Mouse (Mus musculus) embryonic facial prominence, embryonic 11.5 days (tissue): ENCODE results near the gene Rbms1. TPM values are rescaled to one million over a fixed set of nuclear protein-coding genes. Genes with fewer than 3 reads are reported as not detected.
A peak's percentile ranks its signal among the peaks of the same experiment; 100 is the strongest.

Source experiments
- ATAC-seq: fragments of 200-750 bp; cut with Nextera tagmentation; replicated peaks from 2 replicates; pipeline ENCODE4 v1.8.0; 2017; ENCODE audit warnings: low read depth; ENCODE audit not compliant: insufficient number of reproducible peaks, low FRiP score, low TSS enrichment
- DNase-seq: peaks from one replicate; pipeline ENCODE4 v3.0.0-alpha.2; 2015; ENCODE audit warnings: low spot score
- H3K27ac ChIP-seq: fragments of 300-500 bp; sonication (generic); replicated peaks from 2 replicates; pipeline ENCODE4 v1.5.1; 2014; ENCODE audit warnings: mild to moderate bottlenecking, low read depth, low read length, control low read depth
- H3K27me3 ChIP-seq: fragments of 300-500 bp; sonication (generic); 2 replicates; pipeline ENCODE4 v1.6.1; 2014; ENCODE audit warnings: mild to moderate bottlenecking, low read length, moderate library complexity, mixed read lengths; ENCODE audit not compliant: control insufficient read depth, insufficient read depth
- H3K36me3 ChIP-seq: fragments of 300-500 bp; sonication (generic); replicated peaks from 2 replicates; pipeline ENCODE4 v1.6.1; 2014; ENCODE audit warnings: low read depth, mild to moderate bottlenecking, low read length, moderate library complexity, mixed read lengths; ENCODE audit not compliant: control insufficient read depth, insufficient read depth
- H3K4me1 ChIP-seq: fragments of 300-500 bp; sonication (generic); 2 replicates; pipeline ENCODE4 v1.6.1; 2014; ENCODE audit warnings: low read length, mixed read lengths; ENCODE audit not compliant: control insufficient read depth, insufficient read depth
- H3K4me2 ChIP-seq: fragments of 300-500 bp; sonication (generic); 2 replicates; pipeline ENCODE4 v1.6.1; 2014; ENCODE audit warnings: low read depth, mild to moderate bottlenecking, control low read depth, low read length, moderate library complexity
- H3K4me3 ChIP-seq: fragments of 300-500 bp; sonication (generic); 2 replicates; pipeline ENCODE4 v1.5.1; 2014; ENCODE audit warnings: low read depth, low read length, control low read depth
- H3K9ac ChIP-seq: fragments of 300-500 bp; sonication (generic); replicated peaks from 2 replicates; pipeline ENCODE4 v1.6.1; 2014; ENCODE audit warnings: mild to moderate bottlenecking, control low read depth, low read length
- H3K9me3 ChIP-seq: fragments of 300-500 bp; sonication (generic); replicated peaks from 2 replicates; pipeline ENCODE4 v1.6.1; 2016; ENCODE audit warnings: mild to moderate bottlenecking, low read length, inconsistent platforms, mixed read lengths; ENCODE audit not compliant: control insufficient read depth
- WGBS: fragments of 180-500 bp; shearing (Covaris S2); extraction: QIAGEN DNeasy Blood & Tissue Kit; methylation state at CpG from one replicate; pipeline ENCODE4 v1.1.7; 2014; 5-methylcytosine and 5-hydroxymethylcytosine counted together
- polyA plus RNA-seq: library from polyadenylated mRNA; unstranded; fragments of >200 nt; fragmentation: Nextera tagmentation; extraction: Ambion mirVana; gene quantifications from 2 replicates; pipeline ENCODE4 v1.2.1, GENCODE M21; 2014

Gene Rbms1
- polyA plus RNA-seq, 1 experiment from 2014 or later = 103 TPM

DNA sequence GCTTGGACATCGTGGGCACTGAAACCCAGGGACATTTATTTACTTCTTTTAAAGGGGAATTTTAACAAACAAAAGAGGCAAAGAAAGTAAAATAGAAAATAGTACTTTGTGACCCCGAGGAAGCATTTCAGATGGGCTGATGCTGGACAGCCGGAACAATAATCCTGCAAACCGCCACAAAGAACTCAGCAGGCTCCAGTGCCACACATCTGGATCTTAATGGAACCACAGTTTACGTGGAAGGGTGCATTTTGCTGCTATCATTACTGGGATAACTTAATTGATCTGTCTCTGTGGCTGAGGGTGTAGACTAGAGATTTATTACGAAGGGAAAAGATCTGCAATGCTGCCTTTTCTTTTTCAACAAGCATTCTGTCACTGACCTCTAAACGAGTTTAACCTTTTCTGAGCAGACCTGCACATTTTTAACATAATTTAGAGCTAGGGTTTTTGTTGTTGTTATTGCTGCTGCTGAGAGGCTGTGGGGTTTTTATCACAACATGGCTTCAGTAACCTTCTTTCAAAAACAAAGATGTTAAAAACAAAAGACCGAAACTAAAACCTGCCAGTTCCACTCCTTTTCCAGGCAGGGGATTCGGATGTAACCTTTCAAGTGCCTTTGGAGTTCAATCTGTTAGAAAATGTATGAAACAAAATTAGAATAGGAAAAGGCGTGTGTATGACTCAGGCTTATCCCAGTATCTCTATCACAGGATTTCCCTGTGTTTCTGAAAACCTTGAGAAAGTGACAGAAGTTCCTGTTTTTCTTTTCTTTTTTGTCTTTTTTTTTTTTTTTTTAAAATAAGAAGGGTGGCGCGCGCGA, 82.8 kb downstream of the Rbms1 start:
- Histone ChIP-seq H3K9me3 (no peaks in the 10 kb centered on the region), H3K36me3 (no peaks in the 10 kb centered on the region), H3K4me3 (peak overlapping the region; percentile 93), H3K27me3 (no peaks in the 10 kb centered on the region), H3K9ac (peak overlapping the region; percentile 98), H3K27ac (0 out of 2 replicates have a peak overlapping the region, but pooled peaks have one; percentile 82), H3K4me2 (peak overlapping the region; percentile 83), H3K4me1 (peaks cover 10% of the 10 kb centered on the region)
- ATAC-seq (no peak), DNase-seq (no peak)
- 2% methylated on average over 14 of the region's 14 CpGs for WGBS

DNA sequence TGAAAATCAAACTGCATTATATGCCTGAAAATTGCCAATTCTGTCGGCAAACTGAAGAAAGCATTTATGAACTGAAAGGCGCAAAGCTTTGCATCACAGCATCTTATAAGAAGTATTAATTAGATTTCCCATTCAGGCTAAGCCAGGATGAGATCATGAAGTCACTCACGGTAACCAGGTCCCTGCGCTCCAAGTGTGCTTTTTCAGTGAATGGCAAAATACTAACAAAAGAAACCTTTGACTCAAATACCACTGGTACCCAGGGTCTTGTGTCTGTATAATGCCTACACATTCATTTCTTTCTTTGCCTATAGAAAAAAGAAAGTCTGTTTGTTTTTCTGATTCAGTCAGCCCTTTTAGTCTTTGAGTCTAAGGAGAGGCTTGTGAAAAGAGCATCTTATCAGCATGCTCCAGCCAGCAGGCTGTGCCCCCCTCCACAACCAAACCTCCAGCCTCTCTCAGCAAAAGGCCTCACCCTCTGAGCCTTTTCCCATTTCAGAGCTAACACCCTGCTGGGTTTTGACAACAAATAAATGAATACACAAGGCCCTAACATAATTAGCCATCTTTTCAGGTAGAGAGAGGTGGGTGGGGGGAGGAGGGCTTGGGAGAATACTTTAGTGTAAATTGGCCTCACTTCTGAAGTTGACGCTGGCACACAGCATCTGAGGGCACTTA, 83.7 kb downstream of the Rbms1 start:
- Histone ChIP-seq H3K9ac (no peak overlapping the region; the same call in 1 of the 2 replicates), H3K4me1 (peaks cover 10% of the 10 kb centered on the region), H3K9me3 (no peaks in the 10 kb centered on the region), H3K27me3 (no peaks in the 10 kb centered on the region), H3K4me2 (peak overlapping the region; percentile 83; the same call in 1 of the 2 replicates), H3K36me3 (no peaks in the 10 kb centered on the region), H3K4me3 (peak overlapping the region; percentile 93), H3K27ac (no peak overlapping the region)
- ATAC-seq (no peak), DNase-seq (peak; percentile 35)
- 44% methylated on average over 5 of the region's 5 CpGs for WGBS

GRCm38 (mm10) chr2:60877543-60878386, 85.2 kb downstream of the Rbms1 start:
- H3K4me3 ChIP-seq = no peak overlapping the region
- no peak overlapping the region for H3K4me2 ChIP-seq
- no peak overlapping the region for H3K9ac ChIP-seq
- no peak overlapping the region for H3K27ac ChIP-seq
- WGBS = 69% methylated on average over 14 of the region's 14 CpGs
- peaks cover 5% of the 10 kb centered on the region; the same call in 1 of the 2 replicates for H3K4me1 ChIP-seq
- DNase-seq = no peak
- no peaks in the 10 kb centered on the region for H3K27me3 ChIP-seq
- no peak for ATAC-seq
- H3K9me3 ChIP-seq = no peaks in the 10 kb centered on the region
- no peaks in the 10 kb centered on the region for H3K36me3 ChIP-seq

DNA sequence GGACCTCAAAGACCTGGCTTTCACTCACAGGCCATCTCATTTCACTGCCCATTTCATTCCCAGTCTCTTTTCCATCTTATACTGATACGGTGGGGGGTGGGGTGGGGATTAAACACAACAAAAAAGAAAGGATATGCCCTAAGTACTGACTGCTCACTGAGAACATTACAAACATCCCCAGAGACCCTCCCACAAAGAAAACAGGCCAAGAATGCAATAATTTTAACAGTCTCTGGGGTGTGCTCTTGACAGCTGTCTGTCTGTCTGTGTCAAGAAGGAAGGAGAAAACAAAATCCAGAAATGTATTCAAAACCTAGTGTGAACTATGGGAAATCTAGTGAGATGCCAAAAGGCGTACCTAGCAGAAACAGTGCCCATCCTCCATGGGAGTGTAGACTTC, 86.1 kb downstream of the Rbms1 start:
- Histone ChIP-seq H3K9ac (no peak overlapping the region), H3K9me3 (no peaks in the 10 kb centered on the region), H3K27ac (no peak overlapping the region), H3K4me3 (no peak overlapping the region), H3K4me1 (peaks cover 5% of the 10 kb centered on the region; the same call in 1 of the 2 replicates), H3K4me2 (no peak overlapping the region), H3K36me3 (no peaks in the 10 kb centered on the region), H3K27me3 (no peaks in the 10 kb centered on the region)
- 44% methylated on average over 2 of the region's 2 CpGs for WGBS
- DNase-seq (no peak), ATAC-seq (no peak)

DNA sequence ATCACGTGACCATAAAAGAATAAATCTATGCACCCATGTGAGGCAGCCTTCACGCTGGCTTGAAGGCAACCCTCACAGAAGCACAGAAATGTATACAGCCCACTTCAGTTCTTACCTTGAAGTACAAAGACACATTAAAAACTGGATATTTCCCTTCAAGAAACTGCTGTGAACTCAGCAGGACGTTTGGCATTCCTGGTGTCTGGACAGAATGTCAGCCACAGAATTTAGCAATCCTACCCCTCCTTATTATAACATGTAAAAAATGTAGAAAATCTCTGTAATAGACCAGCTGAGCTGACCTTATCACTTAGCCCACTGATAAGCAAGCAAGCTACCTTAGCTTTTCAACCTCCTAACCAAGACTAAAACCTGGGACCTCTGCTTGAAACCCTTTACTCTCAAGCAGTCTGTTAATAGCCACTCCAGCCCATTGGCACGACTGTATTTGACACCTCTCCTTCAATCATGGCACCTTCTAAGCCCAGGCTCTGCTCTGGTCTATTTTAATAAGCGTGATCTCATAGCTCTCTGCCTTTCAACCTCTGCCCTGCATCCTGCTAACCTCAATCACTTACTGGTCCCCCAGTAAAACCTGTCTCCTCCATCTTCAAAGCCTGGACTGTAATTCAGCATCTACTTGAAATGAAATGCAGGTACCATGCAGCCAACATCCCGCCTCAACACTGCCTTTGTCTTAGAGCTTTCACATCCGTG, 90.7 kb downstream of the Rbms1 start:
- WGBS = 68% methylated on average over 7 of the region's 7 CpGs
- ATAC-seq = no peak

GRCm38 (mm10) chr2:60871001-60871400, 92.0 kb downstream of the Rbms1 start:
- no peak overlapping the region for H3K27ac ChIP-seq
- DNase-seq = no peak
- no peaks in the 10 kb centered on the region for H3K27me3 ChIP-seq

More for the DNA sequence above, 90.7 kb downstream of the Rbms1 start:
- H3K27ac ChIP-seq = no peak overlapping the region
- no peaks in the 10 kb centered on the region for H3K36me3 ChIP-seq
- DNase-seq = no peak
- H3K4me2 ChIP-seq = no peak overlapping the region
- H3K4me1 ChIP-seq = peaks cover 5% of the 10 kb centered on the region; the same call in 1 of the 2 replicates
- no peak overlapping the region for H3K4me3 ChIP-seq
- no peak overlapping the region for H3K9ac ChIP-seq
- no peaks in the 10 kb centered on the region for H3K27me3 ChIP-seq
- no peaks in the 10 kb centered on the region for H3K9me3 ChIP-seq

DNA sequence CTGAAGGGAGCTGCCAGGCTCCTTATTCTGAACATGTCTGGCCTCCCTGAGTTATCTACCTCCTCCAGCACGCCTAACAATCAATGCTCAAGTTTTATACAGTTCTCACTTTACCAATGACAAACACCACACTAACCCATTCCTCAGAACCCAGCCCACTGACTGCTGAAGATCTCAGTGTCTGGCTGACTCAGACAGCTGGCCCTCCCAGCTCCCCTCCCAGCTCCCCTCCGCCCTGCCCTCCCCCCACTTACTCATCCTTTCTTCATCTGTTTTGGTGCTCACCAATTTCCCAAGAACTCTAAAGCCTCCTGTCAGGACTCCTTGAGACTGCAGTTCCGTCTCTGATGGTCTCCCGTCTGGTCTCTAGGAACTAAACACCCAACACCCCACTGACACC, 92.5 kb downstream of the Rbms1 start:
- 28% methylated on average over 4 of the region's 4 CpGs for WGBS
- Histone ChIP-seq H3K27ac (no peak overlapping the region), H3K9me3 (no peaks in the 10 kb centered on the region), H3K4me1 (no peaks in the 10 kb centered on the region), H3K4me3 (no peak overlapping the region), H3K9ac (no peak overlapping the region), H3K36me3 (no peaks in the 10 kb centered on the region), H3K27me3 (no peaks in the 10 kb centered on the region), H3K4me2 (no peak overlapping the region)
- DNase-seq = no peak
- ATAC-seq = no peak

More at GRCm38 (mm10) chr2:60871001-60871400, 92.0 kb downstream of the Rbms1 start:
- ATAC-seq = no peak
- Histone ChIP-seq H3K36me3 (no peaks in the 10 kb centered on the region), H3K9ac (no peak overlapping the region), H3K4me1 (no peaks in the 10 kb centered on the region), H3K4me3 (no peak overlapping the region), H3K4me2 (no peak overlapping the region), H3K9me3 (no peaks in the 10 kb centered on the region)
- 16% methylated on average over 5 of the region's 5 CpGs for whole genome bisulfite sequencing
